Comparison of ENCODE assay signal across 32 mouse cellular contexts in the genomic region with DNA sequence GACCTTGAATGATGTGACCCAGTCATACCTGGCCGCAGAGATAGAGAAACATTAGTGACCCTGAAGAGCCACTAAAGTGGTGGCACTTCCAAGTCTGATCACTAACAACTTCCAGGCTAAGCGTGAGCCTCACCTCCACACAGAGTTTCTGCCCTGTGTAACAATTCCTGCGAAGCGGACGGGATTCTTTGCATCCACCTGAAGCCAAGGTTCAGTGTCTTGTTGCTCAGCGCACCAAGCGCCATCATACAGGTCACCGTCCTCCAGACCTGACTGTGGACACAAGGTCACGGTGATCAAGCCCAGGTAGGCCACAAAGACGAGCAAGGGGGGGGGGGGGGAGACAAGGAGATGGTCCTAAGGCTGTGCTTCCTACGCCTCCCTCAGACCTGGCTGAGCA. TPM values are rescaled to one million over a fixed set of nuclear protein-coding genes. Genes with fewer than 3 reads are reported as not detected.
A peak's percentile ranks its signal among the peaks of the same experiment; 100 is the strongest.
DNase-seq lines count a peak whose midpoint lies in the region; ATAC-seq and TF ChIP-seq lines count a peak whose summit lies in the region.
"Had no signal": no experiment of that assay in that cellular context is flagged by ENCODE, and none has a peak within 500 bp of the region (broad histone marks: within the 10 kb centered on the region; RNA-seq: fewer than 3 reads in every experiment).

No protein-coding gene starts in this region.

- H3K9me3 ChIP-seq in heart, embryonic 10.5 days: no peaks in the 10 kb centered on the region
- H3K9me3 ChIP-seq in limb, embryonic 12.5 days: no peaks in the 10 kb centered on the region
- no peaks in the 10 kb centered on the region for H3K9me3 ChIP-seq in limb, embryonic 15.5 days
- no peaks in the 10 kb centered on the region for H3K9me3 ChIP-seq in liver, postnatal 0 days (ENCODE audit: low read length)
- H3K9me3 ChIP-seq: embryonic facial prominence, embryonic 13.5 days; embryonic facial prominence, embryonic 15.5 days; forebrain, embryonic 10.5 days; forebrain, embryonic 12.5 days had no signal

- H3K36me3 ChIP-seq in heart, embryonic 10.5 days: peaks cover 39% of the 10 kb centered on the region
- no peaks in the 10 kb centered on the region for H3K36me3 ChIP-seq in testis, adult 2 months (ENCODE audit: control insufficient read depth, insufficient read depth, low read length)
- peaks cover 53% of the 10 kb centered on the region for H3K36me3 ChIP-seq in limb, embryonic 12.5 days
- peaks cover 48% of the 10 kb centered on the region for H3K36me3 ChIP-seq in limb, embryonic 15.5 days
- no peaks in the 10 kb centered on the region for H3K36me3 ChIP-seq in liver, postnatal 0 days (replicated peaks; ENCODE audit: insufficient read depth, low read length)

- peaks cover 29% of the 10 kb centered on the region for H3K27me3 ChIP-seq in heart, embryonic 10.5 days (ENCODE audit: insufficient read depth, poor library complexity, severe bottlenecking)
- H3K27me3 ChIP-seq in testis, adult 2 months (ENCODE audit: control insufficient read depth, insufficient read depth, low read length): no peaks in the 10 kb centered on the region
- no peaks in the 10 kb centered on the region for H3K27me3 ChIP-seq in limb, embryonic 12.5 days
- H3K27me3 ChIP-seq in limb, embryonic 15.5 days: no peaks in the 10 kb centered on the region
- peaks cover 21% of the 10 kb centered on the region for H3K27me3 ChIP-seq in liver, postnatal 0 days (ENCODE audit: insufficient read depth, low read length)
- H3K27me3 ChIP-seq: embryonic facial prominence, embryonic 15.5 days had no signal

- no peak for ATAC-seq in limb, embryonic 12.5 days (ENCODE audit: insufficient number of reproducible peaks, insufficient read depth, low FRiP score, low TSS enrichment, low read depth)
- ATAC-seq in limb, embryonic 15.5 days (ENCODE audit: insufficient number of reproducible peaks, low FRiP score, low TSS enrichment, low read depth): no peak
- no peak for ATAC-seq in liver, postnatal 0 days
- ATAC-seq: activated CD4-positive, CD25-positive, alpha-beta regulatory T cell, adult 4 months; forebrain, embryonic 14.5 days; forebrain, embryonic 16.5 days; Patski had no signal

- no peak for TF ChIP-seq CTCF in testis, adult 2 months (IDR thresholded peaks at IDR 0.05; ENCODE audit: control insufficient read depth, insufficient read depth, insufficient replicate concordance, low read depth, low read length)
- TF ChIP-seq CTCF in liver, postnatal 0 days (IDR thresholded peaks at IDR 0.05; ENCODE audit: low read depth): no peak

- H3K27ac ChIP-seq in heart, embryonic 10.5 days: no peak overlapping the region
- H3K27ac ChIP-seq in testis, adult 2 months (ENCODE audit: control insufficient read depth, insufficient read depth, low read depth, low read length): no peak overlapping the region
- H3K27ac ChIP-seq in limb, embryonic 12.5 days: no peak overlapping the region
- no peak overlapping the region for H3K27ac ChIP-seq in limb, embryonic 15.5 days
- no peak overlapping the region for H3K27ac ChIP-seq in liver, postnatal 0 days (ENCODE audit: low read depth)
- H3K27ac ChIP-seq: embryonic facial prominence, embryonic 13.5 days; embryonic facial prominence, embryonic 15.5 days; forebrain, embryonic 10.5 days; forebrain, embryonic 12.5 days had no signal

- intact Hi-C loops in heart, postnatal 25 days (cut with DNase I): loop anchor here (5.0 kb wide), 1 partner anchor 68 kb away; no protein-coding TSS in a partner anchor

- peak; percentile 66 for DNase-seq in heart, embryonic 10.5 days (ENCODE audit: low spot score)
- DNase-seq in heart, postnatal 25 days (ENCODE audit: low spot score): no peak
- DNase-seq in testis, postnatal 10 days (ENCODE audit: low spot score): no peak
- no peak for DNase-seq in liver, postnatal 0 days
- no peak for DNase-seq in Muller cell, postnatal 12 days (ENCODE audit: inconsistent ontology term)
- DNase-seq: adrenal gland, adult 8-10 months; adrenal gland, postnatal 14 days; adrenal gland, postnatal 36 days; cerebellum, adult 18-20 months; cerebellum, adult 8-10 months; cerebellum, adult 9-11 months; cerebellum, postnatal 14 days; cerebellum, postnatal 36 days; embryo, embryonic 11 days had no signal

- H3K4me1 ChIP-seq in heart, embryonic 10.5 days: peaks cover 21% of the 10 kb centered on the region
- peaks cover 13% of the 10 kb centered on the region for H3K4me1 ChIP-seq in testis, adult 2 months (ENCODE audit: control insufficient read depth, insufficient read depth, low read length)
- peaks cover 22% of the 10 kb centered on the region for H3K4me1 ChIP-seq in limb, embryonic 12.5 days (replicated peaks)
- peaks cover 27% of the 10 kb centered on the region for H3K4me1 ChIP-seq in limb, embryonic 15.5 days
- peaks cover 6% of the 10 kb centered on the region; the same call in 1 of the 2 replicates for H3K4me1 ChIP-seq in liver, postnatal 0 days (ENCODE audit: insufficient read depth)

- WGBS in heart, embryonic 10.5 days: 88% methylated on average over 11 of the region's 11 CpGs
- 90% methylated on average over 11 of the region's 11 CpGs for WGBS in limb, embryonic 12.5 days
- WGBS in limb, embryonic 15.5 days: 95% methylated on average over 11 of the region's 11 CpGs
- 77% methylated on average over 11 of the region's 11 CpGs for WGBS in liver, postnatal 0 days (ENCODE audit: insufficient replicate concordance)

- no peak for TF ChIP-seq POLR2A in testis, adult 2 months (IDR thresholded peaks at IDR 0.05; ENCODE audit: control insufficient read depth, low read depth, low read length)

- no peak overlapping the region for H3K9ac ChIP-seq in limb, embryonic 12.5 days (replicated peaks)
- 0 out of 2 replicates have a peak overlapping the region, but pooled peaks have one; percentile 7 for H3K9ac ChIP-seq in limb, embryonic 15.5 days
- no peak overlapping the region for H3K9ac ChIP-seq in liver, postnatal 0 days (replicated peaks)
- H3K9ac ChIP-seq: forebrain, embryonic 12.5 days had no signal

- TF ChIP-seq EP300 in liver, postnatal 0 days (IDR thresholded peaks at IDR 0.05; ENCODE audit: low read depth): no peak

- no peak overlapping the region for H3K4me3 ChIP-seq in heart, embryonic 10.5 days
- peak overlapping the region; percentile 72 for H3K4me3 ChIP-seq in testis, adult 2 months (ENCODE audit: control insufficient read depth, low read depth, low read length)
- 0 out of 2 replicates have a peak overlapping the region, but pooled peaks have one; percentile 72 for H3K4me3 ChIP-seq in limb, embryonic 12.5 days (replicated peaks)
- no peak overlapping the region for H3K4me3 ChIP-seq in limb, embryonic 15.5 days
- H3K4me3 ChIP-seq in liver, postnatal 0 days (ENCODE audit: low read depth, low read length): no peak overlapping the region
- H3K4me3 ChIP-seq: erythroblast, embryonic 14.5 days; forebrain, embryonic 10.5 days; forebrain, embryonic 12.5 days had no signal

- 0 out of 2 replicates have a peak overlapping the region, but pooled peaks have one; percentile 82 for H3K4me2 ChIP-seq in limb, embryonic 12.5 days
- H3K4me2 ChIP-seq in limb, embryonic 15.5 days: no peak overlapping the region
- no peak overlapping the region for H3K4me2 ChIP-seq in liver, postnatal 0 days (ENCODE audit: low read depth, low read length)
- H3K4me2 ChIP-seq: forebrain, embryonic 12.5 days had no signal

RNA-seq across cellular contexts. Expression of gene Cpxm1, which starts 1.7 kb away (rescaled TPM):
- 36.2 and 57.6 TPM in 2 replicates for polyA plus RNA-seq in heart, embryonic 10.5 days (2016; fragmentation: Nextera tagmentation; extraction: Ambion mirVana)
- 1 to 10 TPM; 3.9 to 4.2 TPM for total RNA-seq in heart, postnatal 25 days (2021)
- polyA plus RNA-seq in testis, adult 2 months (2012; rRNA removed): 73.4 and 89.5 TPM in 2 replicates
- polyA plus RNA-seq in limb, embryonic 12.5 days (2016; fragmentation: Nextera tagmentation; extraction: Ambion mirVana): 91.6 and 100 TPM in 2 replicates
- polyA plus RNA-seq in limb, embryonic 15.5 days (2015; fragmentation: Nextera tagmentation; extraction: Ambion mirVana): 145 and 151 TPM in 2 replicates
- 1.4 and 1.7 TPM in 2 replicates for polyA plus RNA-seq in liver, postnatal 0 days (2015; fragmentation: Nextera tagmentation; extraction: Ambion mirVana)
- polyA plus RNA-seq: erythroblast, embryonic 14.5 days had no signal

RNA-seq across cellular contexts. Expression of gene Gm28372, which starts 9.3 kb away (rescaled TPM):
- not detected in 2 replicates for polyA plus RNA-seq in heart, embryonic 10.5 days (2016; fragmentation: Nextera tagmentation; extraction: Ambion mirVana)
- total RNA-seq in heart, postnatal 25 days (2021): not detected
- 0.57 and 0.99 TPM in 2 replicates for polyA plus RNA-seq in testis, adult 2 months (2012; rRNA removed)
- polyA plus RNA-seq in limb, embryonic 12.5 days (2016; fragmentation: Nextera tagmentation; extraction: Ambion mirVana): 0.11 and 0.18 TPM in 2 replicates
- polyA plus RNA-seq in limb, embryonic 15.5 days (2015; fragmentation: Nextera tagmentation; extraction: Ambion mirVana): not detected in 2 replicates
- polyA plus RNA-seq in liver, postnatal 0 days (2015; fragmentation: Nextera tagmentation; extraction: Ambion mirVana): not detected in 2 replicates
- total RNA-seq: adrenal gland, adult 18-20 months; adrenal gland, adult 8-10 months; adrenal gland, postnatal 14 days; adrenal gland, postnatal 36 days; common myeloid progenitor, adult 5-6 weeks; ES-E14; MEL had no signal
- polyA plus RNA-seq: activated CD4-positive, CD25-positive, alpha-beta regulatory T cell, adult 4 months; C2C12; embryonic facial prominence, embryonic 11.5 days; embryonic facial prominence, embryonic 13.5 days; embryonic facial prominence, embryonic 15.5 days; erythroblast, embryonic 14.5 days; forebrain, embryonic 12.5 days; forebrain, embryonic 14.5 days; forebrain, embryonic 16.5 days had no signal

RNA-seq across cellular contexts. Expression of gene 1700020A23Rik, which starts 9.4 kb away (rescaled TPM):
- polyA plus RNA-seq in heart, embryonic 10.5 days (2016; fragmentation: Nextera tagmentation; extraction: Ambion mirVana): 0.28 TPM in 1 of 2 replicates, not detected in the other
- total RNA-seq in heart, postnatal 25 days (2021): not detected
- 316 and 321 TPM in 2 replicates for polyA plus RNA-seq in testis, adult 2 months (2012; rRNA removed)
- polyA plus RNA-seq in limb, embryonic 12.5 days (2016; fragmentation: Nextera tagmentation; extraction: Ambion mirVana): not detected in 2 replicates
- 0.37 TPM in 1 of 2 replicates, not detected in the other for polyA plus RNA-seq in limb, embryonic 15.5 days (2015; fragmentation: Nextera tagmentation; extraction: Ambion mirVana)
- not detected in 2 replicates for polyA plus RNA-seq in liver, postnatal 0 days (2015; fragmentation: Nextera tagmentation; extraction: Ambion mirVana)
- total RNA-seq: adrenal gland, adult 18-20 months; adrenal gland, postnatal 14 days; adrenal gland, postnatal 36 days; common myeloid progenitor, adult 5-6 weeks; ES-E14; MEL had no signal
- polyA plus RNA-seq: activated CD4-positive, CD25-positive, alpha-beta regulatory T cell, adult 4 months; C2C12; embryonic facial prominence, embryonic 11.5 days; embryonic facial prominence, embryonic 13.5 days; erythroblast, embryonic 14.5 days; forebrain, embryonic 12.5 days; forebrain, embryonic 14.5 days; Patski had no signal

RNA-seq across cellular contexts. Expression of gene Tmem239, which starts 10.6 kb away (rescaled TPM):
- not detected in 2 replicates for polyA plus RNA-seq in heart, embryonic 10.5 days (2016; fragmentation: Nextera tagmentation; extraction: Ambion mirVana)
- not detected for total RNA-seq in heart, postnatal 25 days (2021)
- polyA plus RNA-seq in testis, adult 2 months (2012; rRNA removed): 251 and 255 TPM in 2 replicates
- polyA plus RNA-seq in limb, embryonic 12.5 days (2016; fragmentation: Nextera tagmentation; extraction: Ambion mirVana): not detected in 2 replicates
- 0.14 and 0.15 TPM in 2 replicates for polyA plus RNA-seq in limb, embryonic 15.5 days (2015; fragmentation: Nextera tagmentation; extraction: Ambion mirVana)
- polyA plus RNA-seq in liver, postnatal 0 days (2015; fragmentation: Nextera tagmentation; extraction: Ambion mirVana): not detected in 2 replicates
- total RNA-seq: adrenal gland, adult 18-20 months; adrenal gland, adult 8-10 months; adrenal gland, postnatal 14 days; adrenal gland, postnatal 36 days; common myeloid progenitor, adult 5-6 weeks; ES-E14; MEL had no signal
- polyA plus RNA-seq: activated CD4-positive, CD25-positive, alpha-beta regulatory T cell, adult 4 months; embryonic facial prominence, embryonic 11.5 days; embryonic facial prominence, embryonic 15.5 days; erythroblast, embryonic 14.5 days; forebrain, embryonic 10.5 days; forebrain, embryonic 12.5 days; forebrain, embryonic 14.5 days; Patski had no signal

RNA-seq across cellular contexts. Expression of gene Vps16, which starts 28.4 kb away (rescaled TPM):
- polyA plus RNA-seq in heart, embryonic 10.5 days (2016; fragmentation: Nextera tagmentation; extraction: Ambion mirVana): 84.5 and 91.1 TPM in 2 replicates
- 10 to 100 TPM; 21.9 to 26.6 TPM for total RNA-seq in heart, postnatal 25 days (2021)
- 45.6 and 55.8 TPM in 2 replicates for polyA plus RNA-seq in testis, adult 2 months (2012; rRNA removed)
- polyA plus RNA-seq in limb, embryonic 12.5 days (2016; fragmentation: Nextera tagmentation; extraction: Ambion mirVana): 121 and 133 TPM in 2 replicates
- polyA plus RNA-seq in limb, embryonic 15.5 days (2015; fragmentation: Nextera tagmentation; extraction: Ambion mirVana): 94.2 and 106 TPM in 2 replicates
- 19.4 and 22.8 TPM in 2 replicates for polyA plus RNA-seq in liver, postnatal 0 days (2015; fragmentation: Nextera tagmentation; extraction: Ambion mirVana)

Comparison
In these comparisons a context has a peak if more than half of its experiments do, and no peak if none do; other contexts are left out.
1. H3K4me3 ChIP-seq: peak in testis, adult 2 months (single experiment) and limb, embryonic 12.5 days (single experiment); none in heart, embryonic 10.5 days (single experiment), limb, embryonic 15.5 days (single experiment) and liver, postnatal 0 days (single experiment).
2. RNA of gene Cpxm1, which starts 1.7 kb away (polyA plus RNA-seq): 145 to 151 TPM in limb, embryonic 15.5 days, 91.6 to 100 TPM in limb, embryonic 12.5 days, 73.4 to 89.5 TPM in testis, adult 2 months and 36.2 to 57.6 TPM in heart, embryonic 10.5 days; 1.4 to 1.7 TPM in liver, postnatal 0 days; every median in the first group is over 10 times any median in the second.
3. RNA of gene 1700020A23Rik, which starts 9.4 kb away (polyA plus RNA-seq): 316 to 321 TPM in testis, adult 2 months; 0.28 TPM in heart, embryonic 10.5 days, not detected in limb, embryonic 12.5 days, 0.37 TPM in limb, embryonic 15.5 days and not detected in liver, postnatal 0 days; every median in the first group is over 100 times any median in the second.